Mouse (Mus musculus) spleen, embryonic (tissue): ENCODE data around the gene Cdk1.

Experiments used
- CTCF ChIA-PET: fragments of 350-600 bp; sonication (Branson Sonifier 250); formaldehyde crosslinking; loops from one replicate; lab custom pipeline; 2022; lab: Charles Lee

Gene Cdk1

DNA sequence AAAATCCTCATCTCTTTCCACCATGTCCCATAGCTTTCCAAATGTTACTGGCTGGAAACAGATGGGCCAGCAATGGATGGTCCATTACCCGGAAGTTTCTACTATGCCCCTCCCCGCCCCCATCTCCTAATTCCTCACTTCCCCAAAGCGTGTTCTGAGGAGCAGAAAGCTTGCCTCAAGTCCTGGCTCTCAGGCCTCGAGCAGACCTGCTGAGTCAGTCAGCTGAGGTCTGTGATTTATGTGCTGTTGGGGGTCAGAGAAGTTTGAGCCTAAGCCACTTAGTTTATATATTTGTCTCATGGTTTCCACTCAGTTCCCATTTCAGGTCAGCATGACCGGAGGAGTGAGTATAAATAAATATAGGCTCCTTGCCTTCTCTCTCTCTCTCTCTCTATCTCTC lies 43.6 kb downstream of the Cdk1 start:
- CTCF ChIA-PET = interaction anchor here (0.7 kb wide), 1 partner anchor 68 kb away, joined by 4 read pairs; no protein-coding TSS in a partner anchor

DNA sequence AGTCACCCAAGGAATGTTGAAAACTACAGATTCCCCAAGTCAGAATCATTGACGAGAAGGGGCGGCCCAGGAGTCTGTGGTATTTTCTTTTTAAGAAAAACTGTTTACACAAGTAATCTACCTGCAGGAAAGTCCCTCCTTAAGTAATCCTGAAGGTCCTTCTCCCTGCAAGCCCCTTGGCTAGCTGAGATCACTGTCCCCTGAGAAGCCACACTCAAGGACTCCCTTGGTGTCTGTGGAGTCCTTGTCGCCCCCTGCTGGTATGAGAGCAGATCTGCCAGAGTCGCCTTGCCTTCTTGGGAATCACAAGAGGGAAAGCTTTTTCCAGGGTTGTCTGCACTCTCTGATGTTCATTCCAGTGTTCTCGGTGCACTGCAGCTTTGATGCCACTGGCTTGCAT lies 45.7 kb downstream of the Cdk1 start:
- CTCF ChIA-PET = interaction anchor here (0.5 to 1.4 kb wide), 3 partner anchors 24 to 95 kb away, joined by 3 to 4 read pairs (median 4); partner anchors contain the start of gene A930033H14Rik

DNA sequence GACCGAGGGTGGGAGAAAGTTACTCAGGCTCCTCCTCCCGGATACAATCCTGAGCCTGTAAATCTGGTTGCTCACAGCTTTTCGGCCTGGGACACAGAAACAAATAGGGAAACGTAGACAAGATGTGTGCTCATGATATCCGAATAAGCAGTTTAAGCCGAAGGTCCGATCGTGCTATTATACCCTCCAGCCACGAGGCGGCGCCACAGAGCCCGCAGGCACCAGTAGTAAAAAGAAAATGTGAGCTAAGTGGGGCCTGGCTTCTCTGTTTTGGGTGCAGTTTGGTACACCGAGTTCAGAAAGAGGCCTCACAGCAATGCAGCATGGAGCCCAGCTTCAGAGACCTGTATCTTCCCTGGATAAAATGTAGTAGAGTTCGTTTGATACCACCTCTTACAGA lies 46.5 kb downstream of the Cdk1 start:
- CTCF ChIA-PET = interaction anchor here (0.6 to 1.4 kb wide), 6 partner anchors 11 to 112 kb away, joined by 3 to 5 read pairs (median 4); partner anchors contain the start of gene A930033H14Rik

DNA sequence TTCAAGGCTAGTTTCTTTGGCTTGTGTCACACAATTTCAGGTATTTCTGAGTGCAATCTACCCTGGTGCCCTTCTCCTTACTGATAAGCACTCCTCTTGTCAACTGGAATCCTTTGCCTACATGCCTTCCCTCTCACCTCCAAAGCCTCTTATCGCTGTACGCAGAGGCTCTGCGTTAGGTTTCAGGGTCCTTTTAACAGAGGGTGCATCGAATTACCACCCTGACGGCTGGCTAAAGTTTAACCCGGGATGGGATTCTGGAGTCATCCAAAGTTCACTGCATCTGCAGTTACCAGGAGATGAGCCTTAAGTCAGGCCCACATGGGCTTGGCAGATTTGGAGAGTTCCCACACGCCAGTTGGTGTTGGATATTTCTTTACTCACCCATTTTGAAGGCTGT lies 47.1 kb downstream of the Cdk1 start:
- CTCF ChIA-PET = interaction anchor here (0.6 to 1.4 kb wide), 5 partner anchors 16 to 112 kb away, joined by 3 to 7 read pairs (median 4); partner anchors contain the start of gene A930033H14Rik

DNA sequence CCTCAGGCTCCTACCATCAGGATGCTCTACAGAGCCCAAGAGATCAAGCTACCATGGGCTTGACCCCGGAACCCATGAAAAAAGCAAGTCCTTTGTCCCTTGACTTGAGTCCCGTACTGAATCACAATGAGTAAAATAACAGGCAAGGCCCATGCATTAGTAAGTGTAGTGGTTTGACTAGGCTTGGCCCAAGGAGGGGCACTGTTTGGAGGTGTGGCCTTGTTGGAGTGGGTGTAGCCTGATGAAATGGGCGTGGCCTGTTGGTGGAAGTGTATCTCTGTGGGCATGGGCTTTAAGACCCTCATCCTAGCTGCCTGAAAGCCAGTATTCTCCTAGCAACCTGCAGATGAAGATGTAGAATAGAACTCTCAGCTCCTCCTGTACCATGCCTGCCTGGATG lies 47.9 kb downstream of the Cdk1 start:
- CTCF ChIA-PET = interaction anchor here (1.0 kb wide), 1 partner anchor 26 kb away, joined by 4 read pairs; no protein-coding TSS in a partner anchor

DNA sequence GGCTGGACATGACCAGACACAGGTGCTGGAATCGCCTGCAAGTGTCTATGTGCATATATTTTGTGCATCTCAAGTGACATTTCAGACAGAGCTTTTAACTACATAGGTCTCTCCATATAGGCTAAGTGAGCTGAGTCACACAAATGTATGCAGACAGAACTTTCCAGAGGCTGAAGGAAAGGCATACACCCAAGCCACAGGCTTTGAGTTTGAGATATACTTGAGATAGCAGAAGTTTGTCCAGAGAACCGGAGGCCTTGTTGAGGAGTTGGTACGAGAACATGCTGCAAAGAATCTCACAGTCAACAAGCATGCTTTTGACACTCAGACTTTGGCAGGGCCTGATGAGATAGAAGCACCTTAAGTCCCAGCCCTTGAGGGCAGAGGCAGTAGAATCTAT lies 50.1 kb downstream of the Cdk1 start:
- CTCF ChIA-PET = interaction anchor here (1.1 kb wide), 1 partner anchor 17 kb away, joined by 6 read pairs; no protein-coding TSS in a partner anchor

DNA sequence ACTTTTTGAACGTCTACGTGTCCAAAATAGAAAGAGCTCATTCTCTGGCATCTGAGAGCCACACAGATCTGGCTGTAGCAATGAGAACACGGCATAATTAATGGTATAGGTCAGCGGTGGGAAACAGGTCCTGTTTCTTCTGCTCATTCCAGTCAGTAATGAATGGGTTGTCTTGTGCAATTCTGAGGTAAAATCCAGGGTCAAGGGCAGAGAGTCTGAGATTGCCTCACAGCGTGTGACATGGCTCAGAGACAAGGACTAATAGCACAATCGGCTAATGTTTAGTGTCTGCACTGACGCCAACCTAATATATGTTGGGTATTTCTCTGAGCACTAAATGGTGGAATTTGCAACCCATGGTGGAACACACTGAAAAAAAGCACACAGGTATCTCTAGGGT lies 52.8 kb downstream of the Cdk1 start:
- CTCF ChIA-PET = interaction anchor here (0.5 kb wide), 1 partner anchor 21 kb away, joined by 4 read pairs; no protein-coding TSS in a partner anchor

DNA sequence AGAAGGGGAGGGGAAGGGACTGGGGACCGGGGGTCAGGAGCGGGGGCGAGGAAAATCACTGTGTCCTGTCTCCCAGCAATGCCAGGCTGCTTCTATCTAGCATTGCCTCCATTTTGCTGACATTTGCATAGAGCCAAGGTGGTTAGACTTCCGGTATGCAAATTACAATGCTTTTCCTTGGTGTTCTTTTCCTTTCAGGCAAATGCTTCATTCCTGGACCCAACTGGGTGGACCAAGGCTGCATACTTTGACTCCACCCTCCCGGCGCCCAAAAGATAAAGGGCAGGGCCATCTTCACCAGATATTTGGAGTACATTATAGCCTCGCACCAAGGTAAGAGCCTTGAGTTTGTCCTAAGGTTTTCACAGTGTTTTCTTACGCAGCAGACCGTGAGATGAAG lies 56.8 kb downstream of the Cdk1 start:
- CTCF ChIA-PET = interaction anchor here (1.0 kb wide), 1 partner anchor 11 kb away, joined by 3 read pairs; no protein-coding TSS in a partner anchor

DNA sequence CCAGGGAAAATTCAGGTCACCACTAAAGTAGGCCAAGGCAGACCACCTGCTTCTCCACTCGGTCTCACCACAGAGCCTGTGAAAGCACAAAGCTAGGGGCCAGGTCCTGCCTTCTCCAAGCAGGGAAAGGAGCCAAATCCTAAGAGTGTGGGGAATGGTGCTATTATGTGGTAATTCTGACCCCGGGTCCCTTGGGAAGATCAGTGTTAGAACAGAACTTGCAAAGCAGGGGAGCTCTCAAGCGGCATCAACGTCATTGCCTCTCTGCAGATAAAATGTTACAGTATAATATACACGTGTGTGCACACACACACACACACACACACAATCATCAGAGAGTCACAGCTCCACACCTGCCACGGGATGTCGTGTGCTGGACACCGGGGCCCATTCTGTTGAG lies 62.0 kb downstream of the Cdk1 start:
- CTCF ChIA-PET = interaction anchor here (0.6 to 0.7 kb wide), 2 partner anchors 43 to 854 kb away, joined by 3 read pairs; no protein-coding TSS in a partner anchor

DNA sequence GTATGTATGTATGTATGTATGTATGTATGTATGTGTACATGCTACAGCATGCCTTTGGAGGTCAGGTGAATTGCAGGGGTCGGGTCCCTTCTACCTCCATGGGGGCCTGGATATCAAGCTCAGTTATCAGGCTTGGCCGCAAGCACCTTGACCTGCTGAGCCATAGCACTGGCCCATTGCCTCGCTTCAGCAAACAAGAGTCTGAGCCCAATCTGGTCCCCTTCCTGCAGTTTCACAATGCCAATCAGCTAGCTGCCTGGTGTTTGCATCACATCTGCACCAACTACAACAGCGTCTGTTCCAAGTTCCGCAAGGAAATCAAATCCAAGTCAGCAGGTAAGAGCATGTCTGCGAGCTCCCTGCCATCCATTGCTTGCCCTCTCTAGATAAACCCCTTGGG lies 64.0 kb downstream of the Cdk1 start:
- CTCF ChIA-PET = no interaction called here

DNA sequence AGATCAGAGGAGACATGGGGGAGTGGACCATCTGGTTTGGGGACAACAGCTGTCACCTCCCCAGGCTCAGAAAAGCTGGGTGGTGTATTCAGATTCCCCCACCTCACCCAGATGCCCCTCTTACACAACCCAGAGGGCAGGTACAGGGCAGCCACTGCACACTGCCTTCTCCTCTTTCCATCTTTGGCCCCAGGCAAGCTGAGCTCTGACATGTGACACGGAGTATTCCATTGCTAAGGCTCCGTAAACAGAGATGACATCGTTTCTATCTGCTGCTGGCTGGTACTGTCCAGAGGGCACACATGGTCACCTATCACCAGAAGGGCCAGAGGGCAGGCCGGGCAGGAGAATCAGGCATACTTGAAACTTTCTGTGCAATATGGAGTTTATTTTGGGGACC lies 64.7 kb downstream of the Cdk1 start:
- CTCF ChIA-PET = no interaction called here

DNA sequence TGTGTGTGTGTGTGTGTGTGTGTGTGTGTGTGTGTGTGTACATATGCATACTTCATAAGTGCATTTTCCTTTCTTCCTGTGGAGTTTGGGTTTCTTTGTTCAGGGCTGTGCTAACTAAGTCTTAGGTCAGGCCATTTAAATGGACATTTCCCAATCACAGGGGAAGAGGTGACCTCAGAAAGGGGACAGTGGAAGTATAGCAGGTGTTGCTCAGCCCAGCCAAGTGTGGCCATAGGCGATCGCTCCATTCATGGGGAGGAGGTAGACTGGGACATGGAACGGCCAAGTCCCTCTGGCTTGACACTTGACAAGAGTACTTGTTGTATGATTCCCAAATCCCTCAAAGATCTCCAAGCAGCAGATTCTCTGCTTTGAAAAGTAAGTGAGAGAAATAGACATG lies 65.8 kb downstream of the Cdk1 start:
- CTCF ChIA-PET = no interaction called here
